Mouse (Mus musculus): ENCODE data around the gene Haghl.

GRCm38 (mm10) chr17:25808789-25809605 lies 23.5 kb upstream of the Haghl start, which contains the start of gene Fbxl16:
- TF ChIP-seq CTCF (IDR thresholded peaks at IDR 0.05; ENCODE audit: control insufficient read depth, insufficient read depth, low read length), result no peak
- no peak for TF ChIP-seq POLR2A (IDR thresholded peaks at IDR 0.05; ENCODE audit: borderline replicate concordance, control insufficient read depth, low read depth, low read length)

All from bone marrow, adult 2 months (tissue).